Mouse (Mus musculus): ENCODE results near the gene Rhox4e.
"Not testable (repeated sequence)": the region's sequence is repeated elsewhere in the genome, so short reads cannot be mapped to it uniquely, and the experiment has no call there.

The Rhox4e gene

DNA sequence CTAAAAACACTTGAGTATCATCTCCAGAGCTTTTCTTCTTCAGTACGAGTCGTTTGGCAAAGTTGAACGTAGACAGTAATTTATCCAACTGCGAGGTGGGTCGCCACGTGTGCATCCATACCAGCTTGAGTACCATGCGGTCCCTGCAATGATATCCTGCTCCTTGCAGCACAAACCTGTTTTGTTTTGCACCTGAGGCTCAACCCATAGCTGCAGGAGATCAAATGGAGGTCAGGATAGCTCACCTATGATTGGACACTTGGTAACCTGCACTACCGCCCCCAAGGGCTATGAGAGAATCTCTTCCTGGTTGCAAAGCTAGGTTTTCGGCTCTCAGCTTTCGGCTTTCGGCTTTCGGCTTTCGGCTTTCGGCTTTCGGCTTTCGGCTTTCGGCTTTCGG, at the start of gene Rhox4e:
Gene Rhox4e, plus strand, starts transcription at position 301 of the 400 bp plus-strand sequence.
- not testable (repeated sequence) for DNase-seq (ENCODE audit: low read depth, low spot score)

DNA sequence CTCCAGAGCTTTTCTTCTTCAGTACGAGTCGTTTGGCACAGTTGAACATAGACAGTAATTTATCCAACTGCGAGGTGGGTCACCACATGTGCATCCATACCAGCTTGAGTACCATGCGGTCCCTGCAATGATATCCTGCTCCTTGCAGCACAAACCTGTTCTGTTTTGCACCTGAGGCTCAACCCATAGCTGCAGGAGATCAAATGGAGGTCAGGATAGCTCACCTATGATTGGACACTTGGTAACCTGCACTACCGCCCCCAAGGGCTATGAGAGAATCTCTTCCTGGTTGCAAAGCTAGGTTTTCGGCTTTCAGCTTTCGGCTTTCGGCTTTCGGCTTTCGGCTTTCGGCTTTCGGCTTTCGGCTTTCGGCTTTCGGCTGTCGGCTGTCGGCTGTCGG, 43.2 kb upstream of the Rhox4e start, which contains the start of gene Rhox4d:
Gene Rhox4d, plus strand, starts transcription at position 301 of the 400 bp plus-strand sequence.
- DNase-seq (ENCODE audit: low read depth, low spot score) = not testable (repeated sequence)

DNA sequence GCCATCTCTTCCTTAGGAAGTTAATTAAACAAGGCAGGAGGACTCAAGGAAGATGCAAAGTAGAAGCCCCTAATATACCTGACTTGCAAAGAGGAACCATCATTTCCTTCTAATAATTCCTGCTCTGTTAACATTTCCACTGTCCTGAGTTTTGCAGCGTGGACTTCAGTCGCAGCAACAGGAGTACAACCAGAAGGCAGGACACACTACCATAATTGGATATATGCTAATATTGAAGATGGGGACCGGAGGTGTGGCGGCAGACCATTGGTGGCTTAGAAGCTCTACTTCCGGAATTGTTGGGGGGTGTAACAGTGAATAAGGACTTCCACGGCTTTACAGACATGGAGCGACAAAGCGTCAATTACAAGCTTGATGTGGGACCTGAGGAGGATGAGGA, 27.1 kb upstream of the Rhox4e start, which contains the start of gene Rhox2e:
Gene Rhox2e, plus strand, starts transcription at position 301 of the 400 bp plus-strand sequence.
- DNase-seq (ENCODE audit: low read depth, low spot score) = not testable (repeated sequence)

DNA sequence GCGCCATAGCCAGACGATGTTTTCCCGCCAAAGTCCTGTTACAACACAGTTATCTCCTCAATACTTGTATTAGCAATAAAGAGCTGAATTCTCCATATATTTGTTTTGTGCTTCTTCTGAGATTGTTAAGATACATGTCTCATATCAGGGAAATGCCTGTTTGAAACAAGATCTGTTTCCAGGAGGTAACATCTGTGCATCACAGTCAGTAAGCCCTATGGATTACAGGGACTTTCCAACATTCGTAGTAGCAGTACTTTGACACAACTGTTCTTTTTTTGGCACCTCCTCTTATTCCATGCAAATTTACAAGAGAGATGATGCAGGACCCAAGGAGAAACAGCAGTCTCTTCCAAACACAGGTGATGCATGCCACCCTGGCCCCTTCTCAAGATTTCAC, 15.5 kb upstream of the Rhox4e start, which contains the start of gene Rhox3e:
Gene Rhox3e, plus strand, starts transcription at position 301 of the 400 bp plus-strand sequence.
- not testable (repeated sequence) for DNase-seq (ENCODE audit: low read depth, low spot score)

DNA sequence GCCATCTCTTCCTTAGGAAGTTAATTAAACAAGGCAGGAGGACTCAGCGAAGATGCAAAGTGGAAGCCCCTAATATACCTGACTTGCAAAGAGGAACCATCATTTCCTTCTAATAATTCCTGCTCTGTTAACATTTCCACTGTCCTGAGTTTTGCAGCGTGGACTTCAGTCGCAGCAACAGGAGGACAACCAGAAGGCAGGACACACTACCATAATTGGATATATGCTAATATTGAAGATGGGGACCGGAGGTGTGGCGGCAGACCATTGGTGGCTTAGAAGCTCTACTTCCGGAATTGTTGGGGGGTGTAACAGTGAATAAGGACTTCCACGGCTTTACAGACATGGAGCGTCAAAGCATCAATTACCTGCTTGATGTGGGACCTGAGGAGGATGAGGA, 13.9 kb downstream of the Rhox4e start, which contains the start of gene Rhox2f:
Gene Rhox2f, plus strand, starts transcription at position 301 of the 400 bp plus-strand sequence.
- not testable (repeated sequence) for DNase-seq (ENCODE audit: low read depth, low spot score)

DNA sequence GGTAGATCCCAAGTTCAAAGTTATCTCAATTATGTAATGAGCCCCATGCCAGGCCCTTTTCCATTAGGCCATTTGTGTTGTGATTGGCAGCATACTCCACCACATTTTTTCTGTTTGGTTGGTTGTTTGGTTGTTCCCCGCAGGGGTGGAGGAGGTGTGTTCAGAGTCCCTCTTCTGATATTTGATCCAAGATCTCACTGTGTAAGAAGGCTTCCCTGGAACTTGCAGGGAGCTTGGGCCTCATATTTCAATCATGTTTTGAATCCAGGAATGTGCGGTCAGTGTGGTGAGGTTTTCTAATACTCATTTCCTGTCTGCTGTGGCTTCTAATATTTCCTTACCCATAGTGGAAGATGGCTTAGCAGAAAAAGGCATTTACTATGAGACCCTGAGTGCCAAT, 15.4 kb downstream of the Rhox4e start:
- not testable (repeated sequence) for DNase-seq (ENCODE audit: low read depth, low spot score)

DNA sequence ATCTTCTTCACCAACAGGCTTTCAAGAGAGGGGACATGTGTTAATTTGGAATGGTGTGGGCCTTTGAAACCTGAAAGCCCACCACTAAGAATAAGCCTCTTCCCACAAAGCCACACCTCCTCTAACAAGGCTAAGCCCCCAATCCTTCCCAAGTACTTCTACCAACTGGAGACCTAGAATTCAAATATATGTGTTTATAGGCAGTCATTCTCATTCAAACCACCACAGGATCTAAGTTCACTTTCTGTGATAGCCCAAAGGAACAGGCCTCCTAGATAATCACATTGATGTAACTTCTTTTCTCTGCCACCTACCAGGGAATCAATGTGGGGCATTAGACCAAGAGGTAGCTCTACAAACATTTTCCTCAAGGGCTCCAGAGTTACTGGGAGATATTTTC, 23.5 kb downstream of the Rhox4e start, which contains the start of gene Rhox3f:
Gene Rhox3f, plus strand, starts transcription at position 301 of the 400 bp plus-strand sequence.
- DNase-seq (ENCODE audit: low read depth, low spot score) = not testable (repeated sequence)

DNA sequence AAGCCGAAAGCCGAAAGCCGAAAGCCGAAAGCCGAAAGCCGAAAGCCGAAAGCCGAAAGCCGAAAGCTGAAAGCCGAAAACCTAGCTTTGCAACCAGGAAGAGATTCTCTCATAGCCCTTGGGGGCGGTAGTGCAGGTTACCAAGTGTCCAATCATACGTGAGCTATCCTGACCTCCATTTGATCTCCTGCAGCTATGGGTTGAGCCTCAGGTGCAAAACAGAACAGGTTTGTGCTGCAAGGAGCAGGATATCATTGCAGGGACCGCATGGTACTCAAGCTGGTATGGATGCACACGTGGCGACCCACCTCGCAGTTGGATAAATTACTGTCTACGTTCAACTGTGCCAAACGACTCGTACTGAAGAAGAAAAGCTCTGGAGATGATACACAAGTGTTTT, 50.4 kb downstream of the Rhox4e start, which contains the start of gene Rhox4f:
Gene Rhox4f, minus strand, starts transcription at position 101 of the 400 bp plus-strand sequence.
- not testable (repeated sequence) for DNase-seq (ENCODE audit: low read depth, low spot score)
